Mouse (Mus musculus) hindbrain, embryonic 14.5 days (tissue): ENCODE data around the gene Olfr1115. TPM values are rescaled to one million over a fixed set of nuclear protein-coding genes. Genes with fewer than 3 reads are reported as not detected.
"Not testable (repeated sequence)": the region's sequence is repeated elsewhere in the genome, so short reads cannot be mapped to it uniquely, and the experiment has no call there.

ENCODE experiments used
- ATAC-seq: fragments of 200-750 bp; cut with Nextera tagmentation; 2 replicates; pipeline ENCODE4 v1.8.0; 2017; ENCODE audit warnings: moderate number of reproducible peaks, mild to moderate bottlenecking, moderate TSS enrichment, moderate library complexity; ENCODE audit not compliant: low FRiP score
- DNase-seq: peaks from one replicate; pipeline ENCODE4 v3.0.0-alpha.2; 2015; ENCODE audit warnings: low spot score
- H3K27ac ChIP-seq: fragments of 300-500 bp; sonication (generic); 2 replicates; pipeline ENCODE4 v1.5.1; 2014; ENCODE audit warnings: mild to moderate bottlenecking, moderate library complexity
- H3K27me3 ChIP-seq: fragments of 300-500 bp; sonication (generic); 2 replicates; pipeline ENCODE4 v1.6.1; 2014; ENCODE audit warnings: mild to moderate bottlenecking, low read length, mixed read lengths; ENCODE audit not compliant: control insufficient read depth, insufficient read depth
- H3K36me3 ChIP-seq: fragments of 300-500 bp; sonication (generic); replicated peaks from 2 replicates; pipeline ENCODE4 v1.6.1; 2014; ENCODE audit not compliant: control insufficient read depth, insufficient read depth
- H3K4me1 ChIP-seq: fragments of 300-500 bp; sonication (generic); replicated peaks from 2 replicates; pipeline ENCODE4 v1.6.1; 2014; ENCODE audit warnings: antibody characterized with exemption, low read length, mixed read lengths; ENCODE audit not compliant: control insufficient read depth, insufficient read depth
- H3K4me2 ChIP-seq: fragments of 300-500 bp; sonication (generic); replicated peaks from 2 replicates; pipeline ENCODE4 v1.6.1; 2014; ENCODE audit warnings: mild to moderate bottlenecking, moderate library complexity
- H3K4me3 ChIP-seq: fragments of 300-500 bp; sonication (generic); replicated peaks from 2 replicates; pipeline ENCODE4 v1.5.1; 2014; ENCODE audit warnings: mild to moderate bottlenecking, low read length
- H3K9ac ChIP-seq: fragments of 300-500 bp; sonication (generic); 2 replicates; pipeline ENCODE4 v1.6.1; 2014
- H3K9me3 ChIP-seq: fragments of 300-500 bp; sonication (generic); 2 replicates; pipeline ENCODE4 v1.6.1; 2016; ENCODE audit warnings: low read length; ENCODE audit not compliant: control insufficient read depth
- WGBS: fragments of 180-500 bp; shearing (Covaris S2); extraction: QIAGEN DNeasy Blood & Tissue Kit; methylation state at CpG from one replicate; pipeline ENCODE4 v1.1.7; 2014; 5-methylcytosine and 5-hydroxymethylcytosine counted together
- microRNA-seq: library from miRNA; unstranded; fragments of <30 nt; microRNA quantifications from one replicate; pipeline ENCODE4, GENCODE M21; 2016
- polyA plus RNA-seq: library from polyadenylated mRNA; unstranded; fragments of >200 nt; fragmentation: Nextera tagmentation; extraction: Ambion mirVana; gene quantifications from 2 replicates; pipeline ENCODE4 v1.2.1, GENCODE M21; 2014

Gene Olfr1115
- polyA plus RNA-seq = not detected in 2 replicates

- Histone ChIP-seq H3K9ac (no peak within 1 kb of the TSS), H3K27me3 (no peaks in the 10 kb centered on the region), H3K9me3 (no peaks in the 10 kb centered on the region), H3K4me1 (no peaks in the 10 kb centered on the region), H3K36me3 (no peaks in the 10 kb centered on the region), H3K27ac (no peak within 1 kb of the TSS), H3K4me3 (no peak within 1 kb of the TSS), H3K4me2 (no peak within 1 kb of the TSS)
- no peak for DNase-seq
- WGBS = 89% methylated on average over 2 of the region's 2 CpGs
- no peak for ATAC-seq
Observed at GRCm38 (mm10) chr2:87247713-87248112, at the start of gene Olfr1115. Gene Olfr1115 (plus strand): TSS chr2:87248013.

- H3K27ac ChIP-seq = no peak within 1 kb of the TSS
- 92% methylated on average over 2 of the region's 2 CpGs for WGBS
- ATAC-seq (no peak), DNase-seq (no peak)
- H3K4me3 ChIP-seq = no peak within 1 kb of the TSS
- no peaks in the 10 kb centered on the region for H3K4me1 ChIP-seq
- no peaks in the 10 kb centered on the region for H3K36me3 ChIP-seq
- no peak within 1 kb of the TSS for H3K4me2 ChIP-seq
- no peaks in the 10 kb centered on the region for H3K9me3 ChIP-seq
- no peaks in the 10 kb centered on the region for H3K27me3 ChIP-seq
- H3K9ac ChIP-seq = no peak within 1 kb of the TSS
Observed at GRCm38 (mm10) chr2:87208670-87209069, 39.1 kb upstream of the Olfr1115 start, which contains the start of gene Olfr1113. Gene Olfr1113 (plus strand): TSS chr2:87208970.

GRCm38 (mm10) chr2:87267234-87267633 is 19.4 kb downstream of the Olfr1115 start, which contains the start of gene Olfr1116:
Gene Olfr1116 (plus strand): TSS chr2:87267534.
- Histone ChIP-seq H3K9me3 (no peaks in the 10 kb centered on the region), H3K9ac (no peak within 1 kb of the TSS), H3K27me3 (no peaks in the 10 kb centered on the region), H3K4me1 (no peaks in the 10 kb centered on the region), H3K4me3 (no peak within 1 kb of the TSS), H3K4me2 (no peak within 1 kb of the TSS), H3K27ac (no peak within 1 kb of the TSS), H3K36me3 (no peaks in the 10 kb centered on the region)
- 93% methylated on average over 1 of the region's 1 CpGs for WGBS
- ATAC-seq (no peak), DNase-seq (no peak)

- not testable (repeated sequence) for H3K27ac ChIP-seq, H3K4me3 ChIP-seq, H3K4me1 ChIP-seq, H3K36me3 ChIP-seq, H3K4me2 ChIP-seq, H3K27me3 ChIP-seq, DNase-seq, H3K9ac ChIP-seq, ATAC-seq, H3K9me3 ChIP-seq
Observed at GRCm38 (mm10) chr2:87293977-87294376, 46.2 kb downstream of the Olfr1115 start.

Small RNA genes within 50 kb of the gene (microRNA-seq; reads per million reads assigned to microRNA genes)
- gene Gm27438 = not detected

Other genes starting within 250 kb of the Olfr1115 start
- not detected in 2 replicates for gene Olfr1102, start 249.6 kb upstream of the Olfr1115 start, polyA plus RNA-seq
- gene Olfr1104, start 220.9 kb upstream of the Olfr1115 start, polyA plus RNA-seq = not detected in 2 replicates
- not detected in 2 replicates for gene Olfr1105, start 211.5 kb upstream of the Olfr1115 start, polyA plus RNA-seq
- not detected in 2 replicates for gene Olfr1106, start 195.7 kb upstream of the Olfr1115 start, polyA plus RNA-seq
- gene Olfr1107, start 172.2 kb upstream of the Olfr1115 start, polyA plus RNA-seq = not detected in 2 replicates
- not detected in 2 replicates for gene Olfr1109, start 152.0 kb upstream of the Olfr1115 start, polyA plus RNA-seq
- not detected in 2 replicates for gene Olfr259, start 133.4 kb upstream of the Olfr1115 start, polyA plus RNA-seq
- gene Olfr1110, start 107.7 kb upstream of the Olfr1115 start, polyA plus RNA-seq = not detected in 2 replicates
- gene Olfr1111, start 95.4 kb upstream of the Olfr1115 start, polyA plus RNA-seq = not detected in 2 replicates
- gene Olfr1112, start 60.2 kb upstream of the Olfr1115 start, polyA plus RNA-seq = not detected in 2 replicates
- gene Olfr1113, start 39.0 kb upstream of the Olfr1115 start, polyA plus RNA-seq = not detected in 2 replicates
- gene Olfr1116, start 19.5 kb downstream of the Olfr1115 start, polyA plus RNA-seq = not detected in 2 replicates
- not detected in 2 replicates for gene Olfr1118, start 59.6 kb downstream of the Olfr1115 start, polyA plus RNA-seq
- not detected in 2 replicates for gene Olfr1120, start 106.8 kb downstream of the Olfr1115 start, polyA plus RNA-seq
- not detected in 2 replicates for gene Olfr1121, start 121.9 kb downstream of the Olfr1115 start, polyA plus RNA-seq
- gene Olfr1122, start 137.8 kb downstream of the Olfr1115 start, polyA plus RNA-seq = not detected in 2 replicates
- gene Olfr1123, start 168.6 kb downstream of the Olfr1115 start, polyA plus RNA-seq = not detected in 2 replicates
- not detected in 2 replicates for gene Olfr1124, start 182.3 kb downstream of the Olfr1115 start, polyA plus RNA-seq
- not detected in 2 replicates for gene Olfr1126, start 205.9 kb downstream of the Olfr1115 start, polyA plus RNA-seq
- not detected in 2 replicates for gene Pramel7, start 249.1 kb downstream of the Olfr1115 start, polyA plus RNA-seq